Mouse (Mus musculus): ENCODE measurements at regions not wholly inside any gene's neighbourhood (a gene's known extent, or its start where the extent isn't known, plus 50 kb on each side); places are given as distances from the start of the nearest gene placed in this dataset.

- TF ChIP-seq EP300 (IDR thresholded peaks at IDR 0.05; ENCODE audit: insufficient read depth, low read depth, low read length): no peak
- TF ChIP-seq POLR2A (IDR thresholded peaks at IDR 0.05; ENCODE audit: insufficient read depth, low read depth, low read length): no peak
- no peak for TF ChIP-seq CTCF (IDR thresholded peaks at IDR 0.05)
These were observed 487.2 kb downstream of the Prss52 start for GRCm38 (mm10) chr14:64591091-64591976.

All from heart, adult 2 months (tissue).